Mouse (Mus musculus): ENCODE data around the gene Cdk17.

DNA sequence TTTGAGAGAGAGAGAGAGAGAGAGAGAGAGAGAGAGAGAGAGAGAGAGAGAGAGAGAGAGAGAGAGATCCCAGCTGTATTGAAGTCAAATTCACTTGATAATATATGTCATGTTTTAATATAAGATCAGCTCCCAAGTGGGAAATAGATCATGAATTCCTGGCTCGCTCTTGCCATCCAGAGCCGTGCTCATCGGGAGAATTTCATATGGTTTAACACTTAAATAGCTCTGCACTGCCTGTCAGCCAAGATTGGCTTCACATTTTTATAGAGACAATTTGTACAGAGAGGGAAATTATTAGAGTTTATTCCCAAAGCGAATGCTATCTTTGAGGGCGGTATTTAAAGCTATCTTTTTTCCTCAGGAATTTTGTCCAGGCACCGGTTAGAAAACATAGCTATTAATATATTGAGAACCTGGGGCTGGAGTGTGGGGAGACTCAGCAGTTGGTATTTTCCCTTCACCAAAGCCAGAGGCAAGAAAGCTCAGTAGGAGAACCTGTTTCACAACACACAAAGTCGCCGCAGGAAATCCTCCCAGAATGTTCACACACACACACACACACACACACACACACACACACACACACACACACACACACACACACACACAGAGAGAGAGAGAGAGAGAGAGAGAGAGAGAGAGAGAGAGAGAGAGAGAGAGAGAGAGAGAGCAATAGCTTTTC lies 17.9 kb upstream of the Cdk17 start:
- TF ChIP-seq CTCF (IDR thresholded peaks at IDR 0.05; ENCODE audit: low read depth) (no peak), EP300 (IDR thresholded peaks at IDR 0.05; ENCODE audit: low read depth) (no peak)
